ENCODE assay signal across 21 mouse cellular contexts in the genomic region with DNA sequence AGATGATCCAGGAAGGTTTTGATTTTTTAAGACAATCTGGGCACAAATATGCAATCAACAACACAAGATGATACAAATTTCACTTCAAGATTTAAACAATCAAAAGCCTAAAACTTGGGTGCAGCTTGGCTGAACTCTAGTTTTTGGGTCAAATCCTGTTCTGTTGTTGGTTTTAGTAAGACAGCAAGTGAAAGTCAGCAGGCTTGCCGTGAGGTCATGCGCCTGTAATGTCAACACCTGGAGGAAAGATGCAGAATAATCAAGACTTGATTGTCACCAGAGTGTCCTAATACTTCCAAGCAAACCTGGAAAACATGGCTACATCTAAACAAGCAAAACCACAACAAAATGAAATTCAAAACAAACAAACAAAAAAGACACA.
DNase-seq lines count a peak whose midpoint lies in the region; ATAC-seq and TF ChIP-seq lines count a peak whose summit lies in the region.
"Had no signal": no experiment of that assay in that cellular context is flagged by ENCODE, and none has a peak within 500 bp of the region (broad histone marks: within the 10 kb centered on the region; RNA-seq: fewer than 3 reads in every experiment).

No protein-coding gene starts in this region.

- TF ChIP-seq POLR2A in bone marrow macrophage, adult 2 months (IDR thresholded peaks at IDR 0.05; ENCODE audit: borderline replicate concordance, low read depth, low read length) = no peak

- H3K27ac ChIP-seq in bone marrow macrophage, adult 2 months (ENCODE audit: insufficient read depth, low read depth, low read length) = peak overlapping the region; percentile 62
- no peak overlapping the region for H3K27ac ChIP-seq in heart, embryonic 11.5 days (ENCODE audit: low read depth, low read length)
- no peak overlapping the region for H3K27ac ChIP-seq in forebrain, embryonic 10.5 days
- H3K27ac ChIP-seq: embryonic facial prominence, embryonic 10.5 days; embryonic facial prominence, embryonic 12.5 days; forebrain, embryonic 12.5 days had no signal

- WGBS in heart, embryonic 11.5 days (ENCODE audit: insufficient replicate concordance) = 85% methylated on average over 2 of the region's 2 CpGs
- WGBS in forebrain, embryonic 10.5 days = 93% methylated on average over 2 of the region's 2 CpGs

- no peaks in the 10 kb centered on the region for H3K9me3 ChIP-seq in heart, embryonic 11.5 days (replicated peaks; ENCODE audit: control insufficient read depth, low read length)
- H3K9me3 ChIP-seq in forebrain, embryonic 10.5 days = no peaks in the 10 kb centered on the region
- H3K9me3 ChIP-seq: embryonic facial prominence, embryonic 10.5 days; embryonic facial prominence, embryonic 12.5 days; forebrain, embryonic 12.5 days had no signal

- no peak overlapping the region for H3K4me2 ChIP-seq in heart, embryonic 11.5 days
- H3K4me2 ChIP-seq: embryonic facial prominence, embryonic 12.5 days; forebrain, embryonic 12.5 days had no signal

- no peak for TF ChIP-seq CTCF in bone marrow macrophage, adult 2 months (IDR thresholded peaks at IDR 0.05; ENCODE audit: low read depth, low read length)

- H3K9ac ChIP-seq in heart, embryonic 11.5 days (ENCODE audit: low read depth, low read length) = no peak overlapping the region
- H3K9ac ChIP-seq: embryonic facial prominence, embryonic 12.5 days; forebrain, embryonic 12.5 days had no signal

- no peak for DNase-seq in cerebellum, adult 18-20 months
- DNase-seq in urinary bladder, postnatal 4 days (ENCODE audit: low spot score in 2 of 2) = no peak
- DNase-seq in forebrain, embryonic 10.5 days (ENCODE audit: extremely low spot score, low spot score) = no peak
- DNase-seq: adrenal gland, adult 2 months; adrenal gland, postnatal 10 days; adrenal gland, postnatal 25 days; cerebellum, adult 11-12 months; cerebellum, adult 8-10 months; cerebellum, adult 9-11 months; cerebellum, postnatal 14 days; cerebellum, postnatal 36 days had no signal

- ATAC-seq in common myeloid progenitor, adult 5-6 weeks (replicated peaks; ENCODE audit: low read depth, poor library complexity, severe bottlenecking) = peak; percentile 51
- peak; percentile 42 to 48 for ATAC-seq in hematopoietic stem cell, adult 5-6 weeks (replicated peaks in 1 of 2; ENCODE audit: insufficient read depth in 1 of 2, low FRiP score in 2 of 2, low TSS enrichment in 1 of 2, low read depth in 1 of 2, poor library complexity in 2 of 2, severe bottlenecking in 2 of 2)
- peak; percentile 41 for ATAC-seq in megakaryocyte, adult 5-6 weeks (ENCODE audit: poor library complexity, severe bottlenecking)
- ATAC-seq in heart, embryonic 11.5 days (replicated peaks; ENCODE audit: insufficient number of reproducible peaks, low FRiP score, low TSS enrichment) = no peak
- ATAC-seq: forebrain, embryonic 14.5 days; forebrain, embryonic 16.5 days had no signal

- H3K27me3 ChIP-seq in heart, embryonic 11.5 days (ENCODE audit: control insufficient read depth, insufficient read depth, low read length) = no peaks in the 10 kb centered on the region
- H3K27me3 ChIP-seq in forebrain, embryonic 10.5 days (ENCODE audit: poor library complexity, severe bottlenecking) = no peaks in the 10 kb centered on the region
- H3K27me3 ChIP-seq: embryonic facial prominence, embryonic 12.5 days; forebrain, embryonic 12.5 days had no signal

- no peak overlapping the region for H3K4me3 ChIP-seq in bone marrow macrophage, adult 2 months (ENCODE audit: insufficient read depth, low read length)
- no peak overlapping the region for H3K4me3 ChIP-seq in heart, embryonic 11.5 days (ENCODE audit: low read depth, low read length)
- H3K4me3 ChIP-seq in forebrain, embryonic 10.5 days = no peak overlapping the region
- H3K4me3 ChIP-seq: embryonic facial prominence, embryonic 10.5 days; embryonic facial prominence, embryonic 12.5 days; forebrain, embryonic 12.5 days had no signal

- no peaks in the 10 kb centered on the region for H3K36me3 ChIP-seq in heart, embryonic 11.5 days (ENCODE audit: control insufficient read depth, insufficient read depth, low read length)
- no peaks in the 10 kb centered on the region for H3K36me3 ChIP-seq in forebrain, embryonic 10.5 days (replicated peaks)
- H3K36me3 ChIP-seq: embryonic facial prominence, embryonic 10.5 days; embryonic facial prominence, embryonic 12.5 days; forebrain, embryonic 12.5 days had no signal

- H3K4me1 ChIP-seq in bone marrow macrophage, adult 2 months (ENCODE audit: control insufficient read depth, insufficient read depth, low read length) = peaks cover 16% of the 10 kb centered on the region
- H3K4me1 ChIP-seq in heart, embryonic 11.5 days (ENCODE audit: control insufficient read depth, insufficient read depth, low read length) = no peaks in the 10 kb centered on the region
- H3K4me1 ChIP-seq in forebrain, embryonic 10.5 days = no peaks in the 10 kb centered on the region
- H3K4me1 ChIP-seq: embryonic facial prominence, embryonic 10.5 days; embryonic facial prominence, embryonic 12.5 days; forebrain, embryonic 12.5 days had no signal
